Comparison of ENCODE assay signal across 8 mouse cellular contexts in genomic region chr6:145211376-145212305, GRCm38 (mm10). TPM values are rescaled to one million over a fixed set of nuclear protein-coding genes. Genes with fewer than 3 reads are reported as not detected.
DNase-seq lines count a peak whose midpoint lies in the region; ATAC-seq and TF ChIP-seq lines count a peak whose summit lies in the region.

No protein-coding gene starts in this region.

- peak overlapping the region; percentile 64 for H3K27ac ChIP-seq in thymus, adult 2 months (ENCODE audit: control insufficient read depth, insufficient read depth, low read length)
- peak overlapping the region; percentile 76 for H3K27ac ChIP-seq in macrophage

- H3K79me2 ChIP-seq in macrophage (ENCODE audit: inconsistent target), result peaks cover 6% of the 10 kb centered on the region; the same call in 1 of the 2 replicates

- peak overlapping the region; percentile 78 for H3K4me3 ChIP-seq in thymus, adult 2 months (ENCODE audit: control insufficient read depth, insufficient read depth, low read length)
- peak overlapping the region; percentile 97 for H3K4me3 ChIP-seq in macrophage (ENCODE audit: inconsistent target)

- peak; percentile 17 for ATAC-seq in granulocyte monocyte progenitor cell, adult 5-6 weeks (replicated peaks; ENCODE audit: poor library complexity, severe bottlenecking)

- no peak for TF ChIP-seq CTCF in thymus, adult 2 months (IDR thresholded peaks at IDR 0.05; ENCODE audit: borderline replicate concordance, control insufficient read depth, extremely low read depth, insufficient read depth, low read length, poor library complexity)

- H3K36me3 ChIP-seq in thymus, adult 2 months (ENCODE audit: control insufficient read depth, insufficient read depth, low read length), result 0 out of 2 replicates have a peak, but pooled peaks cover 5% of the 10 kb centered on the region
- no peaks in the 10 kb centered on the region for H3K36me3 ChIP-seq in macrophage (ENCODE audit: inconsistent target)

- TF ChIP-seq POLR2A in thymus, adult 2 months (IDR thresholded peaks at IDR 0.05; ENCODE audit: control insufficient read depth, extremely low read depth, insufficient read depth, low read length, poor library complexity), result no peak

- DNase-seq in cerebellum, adult 9-10 months, result peak; percentile 39
- DNase-seq in cerebellum, postnatal 10 days, result no peak
- DNase-seq in thymus, adult 2 months, result no peak
- no peak for DNase-seq in thymus, adult 18-20 months
- DNase-seq in right cerebral cortex, postnatal 36 days (ENCODE audit: low spot score in 2 of 2), result no peak
- no peak for DNase-seq in ovary, postnatal 14 days (ENCODE audit: low spot score)

- H3K4me1 ChIP-seq in thymus, adult 2 months (replicated peaks; ENCODE audit: control insufficient read depth, insufficient read depth, low read length), result 0 out of 2 replicates have a peak, but pooled peaks cover 2% of the 10 kb centered on the region

- 2% methylated on average over 21 of the region's 21 CpGs for WGBS in thymus, adult 2 months
- WGBS in macrophage (ENCODE audit: missing documents), result 3% methylated on average over 21 of the region's 21 CpGs

- H3K27me3 ChIP-seq in thymus, adult 2 months (ENCODE audit: control insufficient read depth, insufficient read depth, low read length), result no peaks in the 10 kb centered on the region

RNA-seq across cellular contexts. Expression of gene Etfrf1, which starts 0.7 kb away (rescaled TPM):
- polyA plus RNA-seq in thymus, adult 2 months (2012; rRNA removed), result 5.1 and 5.3 TPM in 2 replicates
- 18.3 and 18.4 TPM in 2 replicates for total RNA-seq in granulocyte monocyte progenitor cell, adult 5-6 weeks (2014; fragmentation: Nextera tagmentation)
- total RNA-seq in granulocyte monocyte progenitor cell, adult 5-6 weeks (2017), result 19.7 and 21.4 TPM in 2 replicates
- 10 to 100 TPM in 12 of 26 experiments, 1 to 10 TPM in 14; 1.5 to 29.7 (median 8.7) TPM for total RNA-seq in macrophage (2018; cell fraction: chromatin; rRNA removed)
- 10 to 100 TPM; 16.8 to 29.1 (median 22.5) TPM for total RNA-seq in macrophage (2018; cell fraction: cytosol; rRNA removed)
- total RNA-seq in macrophage (2018; cell fraction: nucleus; rRNA removed), result 10 to 100 TPM in 18 of 26 experiments, 1 to 10 TPM in 8; 5.0 to 35.1 (median 14.1) TPM
- polyA plus RNA-seq in macrophage (2018), result 25.8 to 35.8 TPM (median 27.5 TPM) in 3 replicates

RNA-seq across cellular contexts. Expression of gene Casc1, which starts 0.8 kb away (rescaled TPM):
- 1.2 and 1.6 TPM in 2 replicates for polyA plus RNA-seq in thymus, adult 2 months (2012; rRNA removed)
- total RNA-seq in granulocyte monocyte progenitor cell, adult 5-6 weeks (2014; fragmentation: Nextera tagmentation), result not detected in 2 replicates
- 0.60 TPM in 1 of 2 replicates, not detected in the other for total RNA-seq in granulocyte monocyte progenitor cell, adult 5-6 weeks (2017)
- total RNA-seq in macrophage (2018; cell fraction: chromatin; rRNA removed), result 10 to 100 TPM in 1 of 26 experiments, 1 to 10 TPM in 19, under 1 TPM in 6; 0.38 to 14.8 (median 2.1) TPM
- under 1 TPM in 19 of 26 experiments, not detected in 7; 0.03 to 0.22 (median 0.10) TPM for total RNA-seq in macrophage (2018; cell fraction: cytosol; rRNA removed)
- 1 to 10 TPM in 18 of 26 experiments, under 1 TPM in 8; 0.40 to 5.4 (median 1.7) TPM for total RNA-seq in macrophage (2018; cell fraction: nucleus; rRNA removed)
- 0.05 to 0.06 TPM in 2 of 3 replicates, not detected in the other for polyA plus RNA-seq in macrophage (2018)

RNA-seq across cellular contexts. Expression of gene Kras, which starts 38.4 kb away (rescaled TPM):
- 30.3 and 36.2 TPM in 2 replicates for polyA plus RNA-seq in thymus, adult 2 months (2012; rRNA removed)
- total RNA-seq in granulocyte monocyte progenitor cell, adult 5-6 weeks (2014; fragmentation: Nextera tagmentation), result 23.1 and 47.7 TPM in 2 replicates
- 14.2 and 27.2 TPM in 2 replicates for total RNA-seq in granulocyte monocyte progenitor cell, adult 5-6 weeks (2017)
- 10 to 100 TPM; 12.7 to 85.6 (median 44.3) TPM for total RNA-seq in macrophage (2018; cell fraction: chromatin; rRNA removed)
- 10 to 100 TPM; 21.0 to 48.1 (median 32.3) TPM for total RNA-seq in macrophage (2018; cell fraction: cytosol; rRNA removed)
- 10 to 100 TPM; 16.9 to 76.7 (median 43.1) TPM for total RNA-seq in macrophage (2018; cell fraction: nucleus; rRNA removed)
- 23.9 to 41.6 TPM (median 40.7 TPM) in 3 replicates for polyA plus RNA-seq in macrophage (2018)
